Mouse (Mus musculus) CD4-positive helper T cell, adult 2 months (primary cell): Measurements from ENCODE around the gene Spta1.

Experiments
- DNase-seq: peaks from one replicate; pipeline ENCODE4 v3.0.0-alpha.2; 2012; ENCODE audit warnings: low read depth, missing footprints, low spot score

Spta1 gene

DNA sequence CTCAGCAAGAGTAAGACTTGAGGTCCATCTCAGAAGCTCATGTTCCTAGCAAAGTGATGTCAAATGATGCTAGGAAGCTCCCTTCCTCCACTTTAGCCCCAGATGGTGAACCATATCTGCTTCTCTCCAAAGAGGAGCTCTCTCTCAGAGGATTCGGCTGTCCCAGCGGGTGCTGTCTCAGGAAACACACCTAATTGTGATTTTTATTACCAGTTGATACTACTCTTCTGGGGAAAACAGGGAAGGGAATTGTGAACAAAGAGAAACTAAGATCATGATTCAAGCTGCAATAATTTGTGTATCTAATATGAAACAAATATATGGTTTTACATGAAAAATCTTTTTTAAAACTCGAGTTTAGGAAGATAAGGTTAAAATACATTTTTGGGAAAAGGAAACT, 79.4 kb downstream of the Spta1 start, which contains the start of gene Olfr419:
TSS of gene Olfr419 (minus strand) at position 101 of the 400 bp plus-strand sequence.
- no peak for DNase-seq

- DNase-seq, result no peak
Observed at GRCm38 (mm10) chr1:174267816-174268215, 95.2 kb downstream of the Spta1 start.

DNA sequence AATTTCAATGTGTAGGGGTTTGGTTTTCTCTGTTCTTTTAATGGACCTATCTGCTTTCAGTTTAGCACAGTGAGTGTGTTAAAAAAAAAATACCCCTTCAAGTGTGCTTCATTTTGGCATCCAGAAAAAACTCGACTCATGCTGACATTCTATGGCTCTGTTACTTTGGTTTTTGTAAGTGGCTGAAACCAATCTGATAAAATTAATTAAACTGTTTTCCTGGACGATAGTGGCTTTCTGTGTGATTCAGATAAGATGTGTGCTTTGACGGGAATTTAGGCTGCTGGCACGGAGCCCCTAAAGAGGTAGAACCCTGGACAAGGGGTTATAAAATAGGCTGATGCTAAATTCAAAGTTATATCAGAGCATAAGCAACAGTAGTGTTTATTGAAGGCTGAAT, 96.6 kb downstream of the Spta1 start:
- DNase-seq, result no peak

- no peak for DNase-seq
Observed at GRCm38 (mm10) chr1:174270643-174271042, 98.1 kb downstream of the Spta1 start.
